Mouse (Mus musculus) forebrain, embryonic 11.5 days (tissue): ENCODE measurements at regions not wholly inside any gene's neighbourhood (a gene's known extent, or its start where the extent isn't known, plus 50 kb on each side); places are given as distances from the start of the nearest gene placed in this dataset.

ENCODE experiments used
- ATAC-seq: fragments of 200-750 bp; cut with Nextera tagmentation; replicated peaks from 2 replicates; pipeline ENCODE4 v1.8.0; 2017; ENCODE audit warnings: moderate TSS enrichment; ENCODE audit not compliant: low FRiP score
- DNase-seq: peaks from one replicate; pipeline ENCODE4 v3.0.0-alpha.2; 2017; ENCODE audit warnings: low spot score
- H3K27ac ChIP-seq: fragments of 300-500 bp; sonication (generic); 2 replicates; pipeline ENCODE4 v1.5.1; 2014; ENCODE audit warnings: low read depth, low read length
- H3K27me3 ChIP-seq: fragments of 300-500 bp; sonication (generic); 2 replicates; pipeline ENCODE4 v1.6.1; 2014; ENCODE audit warnings: mild to moderate bottlenecking, low read length, mixed read lengths; ENCODE audit not compliant: control insufficient read depth, insufficient read depth
- H3K36me3 ChIP-seq: fragments of 300-500 bp; sonication (generic); 2 replicates; pipeline ENCODE4 v1.6.1; 2014; ENCODE audit warnings: mild to moderate bottlenecking, low read length, moderate library complexity, mixed read lengths; ENCODE audit not compliant: control insufficient read depth, insufficient read depth
- H3K4me1 ChIP-seq: fragments of 300-500 bp; sonication (generic); replicated peaks from 2 replicates; pipeline ENCODE4 v1.6.1; 2014; ENCODE audit warnings: low read length, mixed read lengths; ENCODE audit not compliant: control insufficient read depth, insufficient read depth
- H3K4me2 ChIP-seq: fragments of 300-500 bp; sonication (generic); 2 replicates; pipeline ENCODE4 v1.6.1; 2014; ENCODE audit warnings: low read depth, mild to moderate bottlenecking, low read length, moderate library complexity, mixed read lengths; ENCODE audit not compliant: severe bottlenecking
- H3K4me3 ChIP-seq: fragments of 300-500 bp; sonication (generic); 2 replicates; pipeline ENCODE4 v1.5.1; 2014; ENCODE audit warnings: low read depth, low read length
- H3K9ac ChIP-seq: fragments of 300-500 bp; sonication (generic); 2 replicates; pipeline ENCODE4 v1.6.1; 2014; ENCODE audit warnings: low read length
- H3K9me3 ChIP-seq: fragments of 300-500 bp; sonication (generic); 2 replicates; pipeline ENCODE4 v1.6.1; 2016; ENCODE audit warnings: low read length, mixed read lengths; ENCODE audit not compliant: control insufficient read depth
- WGBS: fragments of 180-500 bp; shearing (Covaris S2); extraction: QIAGEN DNeasy Blood & Tissue Kit; methylation state at CpG from one replicate; pipeline ENCODE4 v1.1.7; 2014; 5-methylcytosine and 5-hydroxymethylcytosine counted together

DNA sequence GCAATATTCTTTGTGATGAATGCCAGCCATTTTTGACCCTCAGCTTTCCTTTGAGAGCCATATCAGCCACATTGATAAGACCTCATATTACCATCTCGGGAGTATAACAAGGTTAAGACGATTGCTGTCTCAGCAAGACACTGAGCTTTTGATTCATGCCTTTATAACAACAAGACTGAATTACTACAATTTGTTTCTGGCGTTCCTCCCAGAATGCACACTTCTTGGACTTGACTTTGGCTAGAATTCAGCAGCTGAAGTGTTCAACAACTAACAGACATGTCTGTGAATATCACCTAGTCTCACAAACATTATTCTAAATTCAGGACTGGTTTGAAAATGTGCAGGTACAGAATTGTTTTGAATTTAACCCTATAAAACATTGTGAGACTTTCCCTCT, 324.5 kb downstream of the Dnajb9 start:
- WGBS = 91% methylated on average over 3 of the region's 3 CpGs

DNA sequence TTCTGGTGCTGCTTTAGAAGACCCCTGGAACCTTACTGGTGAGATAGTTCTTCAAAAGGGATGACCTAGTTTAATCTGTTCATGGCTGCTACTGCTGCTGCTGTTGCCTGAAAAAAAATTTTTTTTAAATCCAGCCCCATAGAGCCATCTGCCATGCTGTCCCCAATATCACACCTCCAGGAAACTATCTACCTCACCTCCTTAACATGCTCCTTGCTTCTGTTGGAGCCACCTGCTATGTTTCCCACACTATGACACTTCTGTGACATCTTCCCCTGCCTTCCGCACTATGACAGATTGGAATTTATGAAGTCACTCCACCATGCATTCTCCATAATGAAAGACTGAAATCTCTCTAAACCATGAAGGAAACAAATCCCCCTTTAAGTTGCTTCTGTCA, 349.6 kb downstream of the Dnajb9 start:
- H3K27ac ChIP-seq = no peak overlapping the region
- no peak overlapping the region for H3K9ac ChIP-seq
- no peak overlapping the region for H3K4me3 ChIP-seq
- no peaks in the 10 kb centered on the region for H3K27me3 ChIP-seq
- WGBS = 86% methylated on average over 1 of the region's 1 CpGs
- no peak overlapping the region for H3K4me2 ChIP-seq
- ATAC-seq (no peak), DNase-seq (no peak)
- no peaks in the 10 kb centered on the region for H3K36me3 ChIP-seq
- no peaks in the 10 kb centered on the region for H3K4me1 ChIP-seq
- no peaks in the 10 kb centered on the region for H3K9me3 ChIP-seq

More for the DNA sequence above, 324.5 kb downstream of the Dnajb9 start:
- H3K27ac ChIP-seq = no peak overlapping the region
- DNase-seq (no peak), ATAC-seq (no peak)
- H3K9me3 ChIP-seq = no peaks in the 10 kb centered on the region
- no peak overlapping the region for H3K4me3 ChIP-seq
- H3K4me1 ChIP-seq = no peaks in the 10 kb centered on the region
- no peaks in the 10 kb centered on the region for H3K36me3 ChIP-seq
- no peak overlapping the region for H3K4me2 ChIP-seq
- H3K27me3 ChIP-seq = no peaks in the 10 kb centered on the region
- no peak overlapping the region for H3K9ac ChIP-seq

DNA sequence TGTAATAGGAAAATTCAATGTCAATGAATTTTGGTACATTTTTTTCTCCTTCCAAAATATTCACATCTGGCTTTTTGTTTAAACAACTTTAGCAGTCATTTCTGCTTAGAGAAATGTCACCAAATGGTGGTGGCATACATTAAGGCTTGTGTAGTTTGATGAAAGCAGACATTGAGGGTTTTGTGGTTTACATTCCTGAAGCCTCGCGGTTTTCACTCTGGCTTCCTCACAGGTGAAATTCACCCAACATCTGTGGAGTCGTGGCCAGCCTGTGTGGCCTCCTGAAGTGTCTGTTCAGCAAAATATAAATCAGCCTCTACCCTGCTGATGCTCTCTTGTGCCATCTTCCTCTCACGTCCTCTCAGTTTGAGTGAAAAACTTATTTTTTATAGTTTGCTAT, 353.8 kb downstream of the Dnajb9 start:
- no peak overlapping the region for H3K4me3 ChIP-seq
- H3K9ac ChIP-seq = no peak overlapping the region
- no peaks in the 10 kb centered on the region for H3K4me1 ChIP-seq
- no peaks in the 10 kb centered on the region for H3K9me3 ChIP-seq
- no peak overlapping the region for H3K27ac ChIP-seq
- DNase-seq (no peak), ATAC-seq (no peak)
- H3K27me3 ChIP-seq = no peaks in the 10 kb centered on the region
- no peaks in the 10 kb centered on the region for H3K36me3 ChIP-seq
- H3K4me2 ChIP-seq = no peak overlapping the region
- WGBS = 85% methylated on average over 4 of the region's 4 CpGs

DNA sequence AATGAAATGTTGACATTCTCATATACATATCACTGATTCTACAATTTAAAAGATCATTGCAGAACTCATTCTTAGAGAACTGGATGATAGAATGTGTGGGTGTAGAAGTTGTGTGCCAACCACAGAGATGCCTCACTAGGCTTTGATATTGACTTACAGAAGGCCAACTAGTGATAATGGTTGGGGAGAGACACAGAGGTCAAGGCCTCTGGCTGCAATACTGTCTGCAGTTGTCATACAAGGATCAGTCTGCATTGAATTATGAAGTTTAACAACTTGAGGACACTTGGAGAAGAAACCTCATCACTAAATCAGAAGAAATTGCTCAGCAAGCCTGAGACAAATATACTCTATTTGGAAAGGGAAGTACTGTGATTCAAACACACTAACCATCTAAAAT, 357.9 kb downstream of the Dnajb9 start:
- ATAC-seq = no peak
- H3K4me1 ChIP-seq = no peaks in the 10 kb centered on the region
- H3K27me3 ChIP-seq = no peaks in the 10 kb centered on the region
- DNase-seq = no peak
- no peaks in the 10 kb centered on the region for H3K36me3 ChIP-seq
- H3K4me3 ChIP-seq = no peak overlapping the region
- H3K9me3 ChIP-seq = no peaks in the 10 kb centered on the region
- H3K27ac ChIP-seq = no peak overlapping the region
- no peak overlapping the region for H3K9ac ChIP-seq
- no peak overlapping the region for H3K4me2 ChIP-seq

DNA sequence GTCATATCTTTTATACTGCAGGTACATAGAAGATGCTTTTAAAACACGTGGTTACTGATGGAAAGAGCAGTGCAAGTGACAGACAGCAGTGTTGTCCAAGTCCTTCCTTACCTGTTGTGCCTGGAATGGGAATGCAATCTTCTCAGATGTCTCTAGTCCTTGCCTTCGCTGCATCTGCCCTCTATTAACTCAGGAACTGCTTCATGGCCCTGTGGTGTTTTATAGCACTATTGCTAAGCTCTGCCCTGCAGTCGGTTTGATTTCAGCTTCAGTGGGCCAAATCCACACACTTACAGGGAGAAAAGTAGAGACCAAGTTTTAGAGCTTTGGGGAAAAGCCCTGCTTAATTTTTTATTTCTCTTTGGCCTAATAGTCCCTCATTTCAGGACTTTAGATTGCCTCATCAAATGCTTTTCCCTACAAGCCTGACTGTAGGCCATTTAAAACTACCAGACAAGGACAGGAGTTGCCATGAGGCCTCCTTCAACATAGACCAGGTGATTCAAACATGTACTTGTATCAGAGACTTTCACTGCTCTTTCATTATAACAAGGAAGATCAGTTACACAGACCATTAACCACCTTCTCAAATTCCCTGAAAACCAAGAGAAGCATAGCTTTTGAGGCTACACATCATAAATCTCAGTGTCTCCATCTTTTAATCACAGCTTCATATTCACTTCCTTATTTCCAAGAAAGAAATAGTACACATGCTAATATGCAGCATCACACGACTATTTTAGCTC, 358.7 kb downstream of the Dnajb9 start:
- no peaks in the 10 kb centered on the region for H3K36me3 ChIP-seq
- no peak overlapping the region for H3K27ac ChIP-seq
- H3K27me3 ChIP-seq = no peaks in the 10 kb centered on the region
- H3K4me3 ChIP-seq = no peak overlapping the region
- H3K9me3 ChIP-seq = no peaks in the 10 kb centered on the region
- DNase-seq (no peak), ATAC-seq (no peak)
- no peak overlapping the region for H3K9ac ChIP-seq
- H3K4me2 ChIP-seq = no peak overlapping the region
- H3K4me1 ChIP-seq = no peaks in the 10 kb centered on the region
- 71% methylated on average over 4 of the region's 4 CpGs for WGBS

DNA sequence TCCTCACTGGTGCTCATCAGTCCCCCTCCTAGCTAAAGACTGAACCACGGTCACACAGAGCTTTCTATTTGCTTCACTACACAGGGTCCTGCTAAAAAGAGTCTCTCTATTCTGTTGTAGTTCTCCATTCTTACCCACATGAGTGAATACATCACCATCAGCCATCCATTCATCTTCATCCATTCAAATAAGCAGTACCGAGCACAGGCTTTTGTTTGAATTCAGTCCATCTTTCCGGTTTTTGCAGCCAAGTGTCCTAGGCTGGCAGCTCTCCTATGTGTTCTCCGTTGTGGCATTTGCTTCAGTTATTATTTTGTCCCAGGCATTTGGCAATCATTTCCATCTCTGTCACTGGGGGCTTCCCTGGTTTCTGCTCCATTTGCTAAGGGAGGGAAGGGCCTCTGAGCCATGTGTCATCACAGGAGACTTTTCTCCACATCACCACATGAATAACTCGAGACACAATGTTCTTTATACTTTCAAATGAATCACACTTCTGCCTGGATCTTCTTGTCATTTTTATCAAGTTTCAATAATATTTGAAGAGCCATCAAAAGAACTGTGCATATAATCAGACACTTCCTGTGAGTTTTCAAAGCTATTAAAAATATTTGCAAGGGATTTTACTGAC, 366.1 kb downstream of the Dnajb9 start:
- no peaks in the 10 kb centered on the region for H3K36me3 ChIP-seq
- H3K27ac ChIP-seq = no peak overlapping the region
- H3K9ac ChIP-seq = no peak overlapping the region
- no peaks in the 10 kb centered on the region for H3K9me3 ChIP-seq
- H3K27me3 ChIP-seq = no peaks in the 10 kb centered on the region
- 0 out of 2 replicates have a peak, but pooled peaks have one; percentile 58 for ATAC-seq
- H3K4me1 ChIP-seq = no peaks in the 10 kb centered on the region
- 40% methylated on average over 5 of the region's 5 CpGs for WGBS
- H3K4me2 ChIP-seq = no peak overlapping the region
- no peak overlapping the region for H3K4me3 ChIP-seq
- no peak for DNase-seq

DNA sequence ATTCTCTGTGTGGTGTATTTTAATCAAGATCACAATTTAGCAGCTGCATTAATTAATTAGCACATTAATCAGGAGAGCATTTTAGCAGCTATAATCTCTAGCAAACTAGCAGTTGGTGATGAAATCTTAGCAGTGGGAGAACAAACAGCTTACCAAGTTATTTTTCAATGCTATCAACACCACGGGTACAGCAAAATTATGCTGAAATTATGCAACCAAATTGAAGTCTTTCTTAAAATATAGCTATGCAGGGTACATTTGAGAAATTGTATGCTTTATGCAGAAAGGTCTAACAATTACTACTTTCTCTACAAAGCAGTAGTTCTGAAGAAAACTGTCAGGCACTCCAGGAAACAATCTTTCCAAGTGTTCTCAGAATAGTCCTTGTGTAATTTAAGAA, 378.1 kb downstream of the Dnajb9 start:
- Histone ChIP-seq H3K4me1 (no peaks in the 10 kb centered on the region), H3K27ac (no peak overlapping the region), H3K9me3 (no peaks in the 10 kb centered on the region), H3K4me3 (no peak overlapping the region), H3K27me3 (no peaks in the 10 kb centered on the region), H3K4me2 (no peak overlapping the region), H3K36me3 (no peaks in the 10 kb centered on the region), H3K9ac (no peak overlapping the region)
- DNase-seq (no peak), ATAC-seq (no peak)
- 84% methylated on average over 1 of the region's 1 CpGs for WGBS

DNA sequence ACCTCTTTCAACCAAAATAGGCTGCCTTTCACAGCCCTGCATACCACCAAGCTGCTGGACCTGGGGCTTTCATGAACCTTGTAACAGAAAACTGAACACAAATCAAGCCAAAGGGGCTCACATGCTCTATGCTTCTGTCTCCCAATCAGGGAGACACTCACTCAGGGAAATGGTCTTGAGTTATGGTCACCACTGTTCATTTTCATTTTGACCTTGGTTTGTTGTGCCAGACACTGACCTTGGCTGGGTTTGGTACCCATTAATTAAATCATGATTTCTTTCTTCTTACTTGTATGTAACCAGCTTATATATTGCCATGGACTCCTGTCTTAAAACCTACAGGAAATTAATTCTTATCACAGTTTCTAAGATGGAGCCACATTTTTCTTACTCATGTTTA, 381.5 kb downstream of the Dnajb9 start:
- no peaks in the 10 kb centered on the region for H3K36me3 ChIP-seq
- ATAC-seq = no peak

DNA sequence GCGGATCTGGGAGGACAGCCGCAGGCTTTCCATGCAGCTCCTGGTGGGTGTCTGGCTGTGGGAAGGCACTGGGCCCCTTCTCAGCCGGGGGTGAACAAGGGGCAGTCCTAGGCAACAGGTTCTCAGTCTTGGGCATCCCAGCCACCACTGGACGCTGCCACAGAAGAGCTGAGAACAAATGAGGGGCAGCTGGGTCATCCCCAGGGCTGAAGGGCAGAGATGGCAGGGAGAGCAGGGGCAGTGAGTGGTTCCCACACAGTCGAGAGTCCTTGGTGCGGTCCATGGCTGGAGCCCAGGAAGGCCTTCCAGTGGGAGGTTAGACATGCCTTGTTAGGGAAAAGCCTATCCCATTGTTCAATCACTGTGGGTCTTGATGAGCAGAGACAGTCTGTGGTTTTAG, 382.2 kb downstream of the Dnajb9 start:
- Histone ChIP-seq H3K4me3 (no peak overlapping the region), H3K27me3 (no peaks in the 10 kb centered on the region), H3K4me1 (no peaks in the 10 kb centered on the region), H3K4me2 (no peak overlapping the region), H3K9me3 (no peaks in the 10 kb centered on the region), H3K36me3 (no peaks in the 10 kb centered on the region), H3K9ac (no peak overlapping the region), H3K27ac (no peak overlapping the region)
- ATAC-seq (no peak), DNase-seq (no peak)
- WGBS = 75% methylated on average over 6 of the region's 6 CpGs

More for the DNA sequence above, 381.5 kb downstream of the Dnajb9 start:
- no peak for DNase-seq
- no peak overlapping the region for H3K9ac ChIP-seq
- H3K4me3 ChIP-seq = no peak overlapping the region
- H3K4me1 ChIP-seq = no peaks in the 10 kb centered on the region
- no peak overlapping the region for H3K4me2 ChIP-seq
- no peaks in the 10 kb centered on the region for H3K27me3 ChIP-seq
- H3K27ac ChIP-seq = no peak overlapping the region
- H3K9me3 ChIP-seq = no peaks in the 10 kb centered on the region
